In genomic region chr9:57537044-57537727, GRCm38 (mm10) we compare ENCODE assay signal across 8 mouse cellular contexts. TPM values are rescaled to one million over a fixed set of nuclear protein-coding genes. Genes with fewer than 3 reads are reported as not detected.
DNase-seq lines count a peak whose midpoint lies in the region; ATAC-seq and TF ChIP-seq lines count a peak whose summit lies in the region.

Fam219b (plus strand) TSS chr9:57537528.

- H3K4me2 ChIP-seq in embryonic facial prominence, embryonic 13.5 days, result peak within 1 kb of the TSS; percentile 79
- peak within 1 kb of the TSS; percentile 83 for H3K4me2 ChIP-seq in limb, embryonic 12.5 days
- peak within 1 kb of the TSS; percentile 80 for H3K4me2 ChIP-seq in midbrain, embryonic 14.5 days (ENCODE audit: low read length)

- peak; percentile 78 for ATAC-seq in embryonic facial prominence, embryonic 13.5 days (ENCODE audit: insufficient number of reproducible peaks, insufficient read depth, low FRiP score, low TSS enrichment, low read depth)
- ATAC-seq in limb, embryonic 12.5 days (ENCODE audit: insufficient number of reproducible peaks, insufficient read depth, low FRiP score, low TSS enrichment, low read depth), result peak; percentile 87
- ATAC-seq in midbrain, embryonic 14.5 days (ENCODE audit: low FRiP score, low TSS enrichment), result peak; percentile 90

- H3K9me3 ChIP-seq in embryonic facial prominence, embryonic 13.5 days, result no peaks in the 10 kb centered on the region
- H3K9me3 ChIP-seq in limb, embryonic 12.5 days, result no peaks in the 10 kb centered on the region
- no peaks in the 10 kb centered on the region for H3K9me3 ChIP-seq in midbrain, embryonic 14.5 days (ENCODE audit: control insufficient read depth, low read length)

- peak; percentile 82 for TF ChIP-seq POLR2A in heart, adult 2 months (IDR thresholded peaks at IDR 0.05; ENCODE audit: insufficient read depth, low read depth, low read length)

- intact Hi-C loops in heart, adult 2 months (cut with DNase I), result loop anchor here (5.0 kb wide), 1 partner anchor 110 kb away; no protein-coding TSS in a partner anchor

- H3K27ac ChIP-seq in embryonic facial prominence, embryonic 13.5 days, result peak within 1 kb of the TSS; percentile 83
- peak within 1 kb of the TSS; percentile 96 for H3K27ac ChIP-seq in heart, adult 2 months
- peak within 1 kb of the TSS; percentile 85 for H3K27ac ChIP-seq in limb, embryonic 12.5 days
- H3K27ac ChIP-seq in midbrain, embryonic 14.5 days (replicated peaks; ENCODE audit: low read depth, low read length), result peak within 1 kb of the TSS; percentile 89

- no peaks in the 10 kb centered on the region for H3K79me2 ChIP-seq in heart, adult 2 months (replicated peaks; ENCODE audit: control insufficient read depth, insufficient read depth, low read length)

- peak within 1 kb of the TSS; percentile 92 for H3K9ac ChIP-seq in embryonic facial prominence, embryonic 13.5 days
- H3K9ac ChIP-seq in heart, adult 2 months (ENCODE audit: low read depth, low read length), result peak within 1 kb of the TSS; percentile 76
- H3K9ac ChIP-seq in limb, embryonic 12.5 days (replicated peaks), result peak within 1 kb of the TSS; percentile 82
- H3K9ac ChIP-seq in midbrain, embryonic 14.5 days (replicated peaks; ENCODE audit: low read length), result peak within 1 kb of the TSS; percentile 91

- 0 out of 2 replicates have a peak, but pooled peaks have one; percentile 27 for TF ChIP-seq EP300 in heart, adult 2 months (IDR thresholded peaks at IDR 0.05; ENCODE audit: insufficient read depth, low read depth, low read length)

- H3K4me1 ChIP-seq in embryonic facial prominence, embryonic 13.5 days, result peaks cover 17% of the 10 kb centered on the region
- H3K4me1 ChIP-seq in heart, adult 2 months (ENCODE audit: control insufficient read depth, insufficient read depth, low read length), result peaks cover 8% of the 10 kb centered on the region
- peaks cover 18% of the 10 kb centered on the region for H3K4me1 ChIP-seq in limb, embryonic 12.5 days (replicated peaks)
- H3K4me1 ChIP-seq in midbrain, embryonic 14.5 days (ENCODE audit: control insufficient read depth, insufficient read depth, low read length), result peaks cover 11% of the 10 kb centered on the region

- WGBS in embryonic facial prominence, embryonic 13.5 days, result 2% methylated on average over 45 of the region's 45 CpGs
- 2% methylated on average over 45 of the region's 45 CpGs for WGBS in heart, adult 2 months
- 2% methylated on average over 45 of the region's 45 CpGs for WGBS in limb, embryonic 12.5 days
- WGBS in midbrain, embryonic 14.5 days, result 1% methylated on average over 45 of the region's 45 CpGs

- peaks cover 50% of the 10 kb centered on the region for H3K36me3 ChIP-seq in embryonic facial prominence, embryonic 13.5 days
- H3K36me3 ChIP-seq in heart, adult 2 months (ENCODE audit: control insufficient read depth, insufficient read depth, low read length), result peaks cover 12% of the 10 kb centered on the region
- peaks cover 46% of the 10 kb centered on the region for H3K36me3 ChIP-seq in limb, embryonic 12.5 days
- H3K36me3 ChIP-seq in midbrain, embryonic 14.5 days (ENCODE audit: control insufficient read depth, insufficient read depth, low read length), result peaks cover 62% of the 10 kb centered on the region

- peak within 1 kb of the TSS; percentile 89 for H3K4me3 ChIP-seq in embryonic facial prominence, embryonic 13.5 days
- peak within 1 kb of the TSS; percentile 86 for H3K4me3 ChIP-seq in heart, adult 2 months
- H3K4me3 ChIP-seq in limb, embryonic 12.5 days (replicated peaks), result peak within 1 kb of the TSS; percentile 92
- H3K4me3 ChIP-seq in midbrain, embryonic 14.5 days (replicated peaks; ENCODE audit: low read depth, low read length), result peak within 1 kb of the TSS; percentile 79

- TF ChIP-seq CTCF in heart, adult 2 months (IDR thresholded peaks at IDR 0.05), result no peak

- H3K27me3 ChIP-seq in embryonic facial prominence, embryonic 13.5 days, result no peaks in the 10 kb centered on the region
- H3K27me3 ChIP-seq in heart, adult 2 months (ENCODE audit: control insufficient read depth, insufficient read depth, low read length), result no peaks in the 10 kb centered on the region
- H3K27me3 ChIP-seq in limb, embryonic 12.5 days, result no peaks in the 10 kb centered on the region
- H3K27me3 ChIP-seq in midbrain, embryonic 14.5 days (ENCODE audit: control insufficient read depth, insufficient read depth, low read length), result no peaks in the 10 kb centered on the region

- peak; percentile 86 for DNase-seq in 416B (ENCODE audit: low read depth)
- peak; percentile 83 to 86 for DNase-seq in adrenal gland, postnatal 4 days (ENCODE audit: low spot score in 2 of 2)
- peak; percentile 91 to 93 for DNase-seq in heart, adult 2 months
- peak; percentile 90 to 91 for DNase-seq in kidney, adult 8-10 months
- DNase-seq in midbrain, embryonic 14.5 days, result peak; percentile 95
- DNase-seq in spleen, adult 12 weeks (ENCODE audit: low spot score), result peak; percentile 83

RNA-seq across cellular contexts. Expression of gene Fam219b, which starts in this region (rescaled TPM):
- 10 to 100 TPM; 23.5 to 27.3 TPM for total RNA-seq in adrenal gland, postnatal 4 days (2021)
- polyA plus RNA-seq in embryonic facial prominence, embryonic 13.5 days (2015; fragmentation: Nextera tagmentation; extraction: Ambion mirVana), result 25.1 and 28.9 TPM in 2 replicates
- total RNA-seq in heart, adult 2 months (2021), result 1 to 10 TPM; 8.1 to 8.3 TPM
- 3.1 and 4.7 TPM in 2 replicates for polyA plus RNA-seq in heart, adult 2 months (2012; rRNA removed)
- polyA plus RNA-seq in limb, embryonic 12.5 days (2016; fragmentation: Nextera tagmentation; extraction: Ambion mirVana), result 20.6 and 20.8 TPM in 2 replicates
- polyA plus RNA-seq in midbrain, embryonic 14.5 days (2014; fragmentation: Nextera tagmentation; extraction: Ambion mirVana), result 23.8 and 24.1 TPM in 2 replicates

Comparison
In these comparisons a context has a peak if more than half of its experiments do, and no peak if none do; other contexts are left out.
1. Peak in every context shown above with its lines: DNase-seq, ATAC-seq, H3K4me3 ChIP-seq and H3K27ac ChIP-seq.